Mouse (Mus musculus): ENCODE measurements around the gene Arhgef28. TPM values are rescaled to one million over a fixed set of nuclear protein-coding genes. Genes with fewer than 3 reads are reported as not detected.
A peak's percentile ranks its signal among the peaks of the same experiment; 100 is the strongest.

The Arhgef28 gene
- total RNA-seq, 2 experiments from 2014 or later = 52.0 to 54.8 TPM

DNA sequence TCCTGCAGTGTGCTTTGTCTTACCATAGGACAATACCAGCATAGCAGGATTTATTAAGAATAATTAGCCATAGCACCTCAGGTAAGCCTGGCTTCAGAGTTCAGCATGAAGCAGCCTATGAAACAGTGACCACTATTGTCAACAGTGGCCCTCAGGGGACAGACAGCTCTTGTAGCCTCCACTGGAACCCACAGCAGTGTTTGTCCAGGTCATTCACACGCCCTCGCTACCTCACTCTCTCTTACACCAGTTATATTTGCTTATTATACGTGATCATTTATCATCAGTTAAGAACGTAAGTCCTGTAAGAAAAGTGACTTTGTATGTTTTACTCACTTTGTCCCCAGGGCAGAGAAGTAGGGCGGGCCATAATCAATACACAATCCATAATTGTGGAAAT is 203.6 kb downstream of the Arhgef28 start:
- DNase-seq (ENCODE audit: extremely low spot score in 1 of 2, low spot score in 2 of 2) = no peak
- intact Hi-C loops (cut with DNase I) = no loop called here

DNA sequence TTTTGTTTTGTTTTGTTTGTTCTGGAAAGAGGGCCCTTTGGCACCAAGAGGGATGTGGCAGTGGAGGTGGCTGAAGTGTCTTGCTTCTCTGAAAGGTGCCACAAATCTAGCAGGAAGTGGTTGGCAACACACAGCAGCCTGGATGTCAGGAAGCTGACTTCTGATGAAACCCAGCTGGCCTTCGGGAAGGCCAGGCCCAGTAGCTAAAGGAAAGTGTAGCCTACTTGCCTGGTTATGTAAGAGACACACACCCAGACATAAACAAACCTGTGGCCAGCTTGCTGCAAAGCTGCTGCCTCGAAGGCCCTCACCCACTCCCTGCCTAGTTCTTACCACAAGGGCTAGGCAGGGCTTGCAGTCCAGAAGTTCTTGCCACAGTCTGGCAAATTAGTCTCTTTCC is 204.1 kb downstream of the Arhgef28 start:
- no peak for DNase-seq (ENCODE audit: extremely low spot score in 1 of 2, low spot score in 2 of 2)
- intact Hi-C loops (cut with DNase I) = no loop called here

DNA sequence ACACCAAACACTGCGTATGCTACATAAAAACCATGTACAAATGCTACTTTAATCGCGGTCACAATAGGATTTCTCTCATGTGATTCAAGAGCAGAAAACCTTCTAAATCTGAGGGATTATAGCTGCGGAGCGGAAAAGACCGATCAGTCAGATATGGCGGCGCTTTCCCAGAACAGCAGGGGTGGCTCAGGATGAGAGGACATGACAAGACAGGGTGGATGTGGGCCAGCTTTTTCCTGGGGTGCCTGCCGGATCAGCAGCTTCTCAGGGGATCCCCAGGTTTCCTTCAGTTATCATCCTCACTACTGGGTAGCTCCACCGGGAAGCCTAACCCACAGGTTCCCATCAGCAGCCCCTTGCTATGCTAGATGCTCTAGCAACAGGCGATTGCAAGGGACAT is 204.5 kb downstream of the Arhgef28 start:
- intact Hi-C loops (cut with DNase I) = no loop called here
- no peak for DNase-seq (ENCODE audit: extremely low spot score in 1 of 2, low spot score in 2 of 2)

DNA sequence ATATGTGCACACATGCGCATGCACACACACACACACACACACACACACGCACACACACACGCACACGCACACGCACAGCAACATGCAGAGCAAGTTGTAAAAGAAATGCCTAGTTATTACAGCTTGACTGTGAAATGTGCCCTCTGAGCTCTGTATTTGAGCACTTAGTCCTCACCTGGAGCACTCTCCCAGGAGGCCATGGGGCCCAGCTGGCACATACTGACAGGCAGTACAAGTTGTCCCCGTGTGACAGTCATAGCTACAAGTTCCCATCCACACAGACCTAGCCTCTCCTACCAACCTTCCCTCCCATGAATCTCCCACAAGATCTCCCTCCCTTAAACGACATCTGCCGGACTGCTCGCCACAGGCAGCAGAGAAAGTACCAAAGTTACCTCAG is 205.4 kb downstream of the Arhgef28 start:
- DNase-seq (ENCODE audit: extremely low spot score in 1 of 2, low spot score in 2 of 2) = no peak
- intact Hi-C loops (cut with DNase I) = no loop called here

DNA sequence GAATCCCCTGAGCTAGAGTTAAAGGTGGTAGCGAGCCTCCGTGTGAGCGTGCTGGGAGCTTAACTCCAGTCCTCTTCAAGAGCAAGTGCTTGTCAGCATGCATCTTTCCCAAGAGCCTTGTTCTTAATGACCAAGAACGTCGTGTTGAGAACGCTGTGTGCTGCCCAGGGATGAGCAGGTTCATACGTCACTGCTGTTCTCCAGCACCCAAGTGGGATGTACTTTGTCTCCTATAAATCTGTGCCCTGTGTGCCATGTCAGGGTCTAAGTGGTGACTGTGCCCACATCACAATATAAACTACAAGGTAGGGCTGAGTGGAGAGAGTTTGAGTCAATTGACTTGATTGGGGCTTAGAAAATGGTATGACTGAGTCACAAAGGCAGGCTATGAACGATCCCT is 207.1 kb downstream of the Arhgef28 start:
- intact Hi-C loops (cut with DNase I) = no loop called here
- DNase-seq (ENCODE audit: extremely low spot score in 1 of 2, low spot score in 2 of 2) = no peak

DNA sequence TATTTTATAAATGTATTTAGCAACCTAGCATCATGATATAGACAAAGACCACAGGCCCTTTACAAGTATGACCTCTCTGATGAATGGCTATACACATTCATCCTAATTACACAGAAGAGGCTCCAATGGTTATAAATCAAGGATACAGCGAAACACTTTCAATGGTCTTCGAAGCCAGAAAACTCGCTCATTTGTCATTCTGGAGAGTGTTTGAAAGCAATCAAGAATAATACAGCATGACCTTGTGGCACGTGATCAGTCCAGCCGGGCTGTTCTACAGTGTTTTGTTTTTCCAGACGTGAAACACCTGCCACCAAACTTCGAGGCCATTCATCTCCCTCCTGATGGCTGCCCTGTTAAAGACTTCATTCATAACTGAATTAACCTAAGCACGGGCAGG is 207.7 kb downstream of the Arhgef28 start:
- intact Hi-C loops (cut with DNase I) = no loop called here
- DNase-seq (ENCODE audit: extremely low spot score in 1 of 2, low spot score in 2 of 2) = no peak

DNA sequence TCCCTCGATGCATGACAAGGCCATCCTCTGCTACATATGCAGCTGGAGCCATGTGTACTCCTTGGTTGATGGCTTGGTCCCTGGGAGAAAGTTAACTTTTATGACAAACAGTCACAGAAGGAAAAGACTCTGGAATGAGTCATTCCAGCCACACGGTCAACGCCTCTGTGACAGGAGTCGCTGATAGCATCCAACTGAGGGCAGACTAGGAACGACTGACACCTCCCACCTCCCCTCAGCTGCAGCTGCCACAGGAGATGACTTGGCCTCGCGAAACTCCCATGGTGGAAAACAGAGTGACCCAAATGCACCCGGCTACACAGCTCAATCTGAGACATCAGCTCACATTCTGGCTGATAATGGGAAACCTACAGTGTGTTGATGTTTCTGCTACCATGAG is 215.3 kb downstream of the Arhgef28 start:
- DNase-seq (ENCODE audit: extremely low spot score in 1 of 2, low spot score in 2 of 2) = no peak
- intact Hi-C loops (cut with DNase I) = no loop called here

DNA sequence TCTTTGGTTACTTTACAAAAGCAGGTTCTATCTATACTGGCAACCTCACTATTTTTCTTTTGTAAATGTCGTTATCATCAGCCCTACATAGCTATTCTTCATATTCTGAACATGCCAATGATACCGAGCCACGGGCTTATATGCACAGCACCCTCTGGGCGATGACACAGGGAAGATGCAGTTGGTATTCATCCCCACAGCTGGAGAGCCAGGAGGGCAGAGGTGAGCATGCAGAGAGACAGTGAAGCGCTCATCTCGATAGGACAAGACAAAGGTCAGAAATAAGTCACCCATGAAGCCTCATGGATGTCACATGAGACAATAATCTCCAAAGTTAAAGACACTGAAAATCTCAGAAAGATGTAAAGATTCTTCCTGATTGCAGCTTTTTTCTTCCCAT is 217.4 kb downstream of the Arhgef28 start:
- intact Hi-C loops (cut with DNase I) = no loop called here
- no peak for DNase-seq (ENCODE audit: extremely low spot score in 1 of 2, low spot score in 2 of 2)

DNA sequence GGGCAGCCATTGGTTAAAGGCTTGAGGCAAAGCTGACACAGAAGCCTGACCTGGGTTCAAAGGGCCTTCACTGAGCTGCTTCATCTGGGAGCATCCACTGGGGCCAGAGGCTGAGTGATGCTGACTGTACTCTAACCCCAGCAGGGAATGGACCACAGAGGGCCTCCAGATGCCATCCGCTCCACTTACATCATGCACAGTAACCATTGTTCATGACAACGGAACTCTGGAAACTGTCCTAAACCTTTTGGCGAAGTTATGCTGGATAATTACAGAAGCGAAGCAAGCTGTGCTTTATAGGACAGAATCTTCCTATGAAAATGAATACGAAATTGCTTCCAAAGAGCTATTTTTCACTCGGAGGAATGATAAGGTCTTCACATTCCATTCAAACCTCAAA is 219.5 kb downstream of the Arhgef28 start:
- intact Hi-C loops (cut with DNase I) = no loop called here

DNA sequence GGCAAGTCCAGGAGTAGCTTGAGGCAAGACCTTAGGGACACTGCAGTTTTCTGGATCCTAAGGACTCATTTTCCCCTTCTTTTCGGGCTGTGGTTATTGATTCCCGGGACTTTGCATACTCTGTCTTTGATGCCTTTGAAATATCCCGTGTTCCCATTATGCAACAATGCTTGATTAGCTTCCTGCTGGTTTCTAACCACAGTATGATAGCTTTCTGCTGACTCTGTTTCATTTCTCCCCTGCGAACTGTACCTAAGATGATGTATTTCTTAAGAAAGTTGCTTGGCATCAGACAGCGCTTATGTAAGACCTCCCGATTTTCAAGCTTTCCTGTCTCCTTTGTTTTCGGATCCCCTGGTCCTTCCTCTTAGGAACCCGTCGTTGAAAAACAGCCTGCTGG is 229.1 kb downstream of the Arhgef28 start:
- no peak for DNase-seq (ENCODE audit: extremely low spot score in 1 of 2, low spot score in 2 of 2)
- intact Hi-C loops (cut with DNase I) = no loop called here

More for the DNA sequence above, 219.5 kb downstream of the Arhgef28 start:
- DNase-seq (ENCODE audit: extremely low spot score in 1 of 2, low spot score in 2 of 2) = no peak

DNA sequence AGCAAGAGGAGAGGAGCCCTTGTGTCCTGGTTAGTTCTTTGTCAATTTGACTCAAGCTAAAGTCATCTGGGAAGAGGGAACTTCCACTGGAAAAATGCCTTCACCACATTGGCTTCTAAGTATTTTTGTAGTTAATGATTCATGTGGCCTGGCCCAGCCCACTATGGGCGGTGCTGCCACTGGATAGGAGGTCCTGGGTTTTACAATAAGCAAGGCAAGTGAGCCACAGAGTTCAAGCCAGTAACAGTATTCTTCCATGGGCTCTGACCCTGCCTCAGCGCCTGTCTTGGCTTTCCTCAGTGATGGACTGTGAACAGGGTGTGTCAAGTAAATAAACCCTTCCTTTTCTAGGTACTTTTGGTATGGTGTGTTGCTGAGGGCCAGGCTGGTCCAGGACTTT is 229.6 kb downstream of the Arhgef28 start:
- no peak for DNase-seq (ENCODE audit: extremely low spot score in 1 of 2, low spot score in 2 of 2)

DNA sequence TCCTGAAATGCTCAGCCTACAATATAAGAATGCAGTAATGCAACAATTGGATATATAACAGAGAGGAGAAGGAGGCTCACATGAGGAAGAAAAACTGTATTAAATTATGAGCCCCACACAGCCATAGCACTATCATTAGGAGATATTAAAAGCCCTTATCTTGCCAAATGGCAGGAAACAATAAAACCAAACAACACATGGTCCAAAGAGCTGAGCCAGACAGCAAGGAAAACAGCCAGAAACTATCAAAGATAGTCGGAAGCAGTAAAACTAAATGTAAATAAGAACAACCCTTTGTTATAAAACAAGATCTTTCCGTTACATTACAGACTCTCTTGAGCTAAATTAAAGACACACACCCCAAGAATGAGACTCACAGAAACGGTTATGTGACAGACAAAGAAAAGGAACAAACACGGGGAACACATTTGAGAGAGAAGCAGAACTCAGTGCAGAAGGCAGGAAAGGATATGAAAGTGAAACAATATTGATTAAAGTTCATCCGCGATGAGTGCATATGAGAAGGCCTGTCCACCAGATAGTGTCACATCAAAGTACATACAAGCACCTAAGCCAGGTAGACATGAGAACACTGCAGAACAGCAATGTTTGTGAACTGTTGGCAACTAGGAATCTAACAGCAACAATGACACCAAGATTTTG is 231.6 kb downstream of the Arhgef28 start:
- intact Hi-C loops (cut with DNase I) = no loop called here
- no peak for DNase-seq (ENCODE audit: extremely low spot score in 1 of 2, low spot score in 2 of 2)

More for the DNA sequence above, 229.6 kb downstream of the Arhgef28 start:
- intact Hi-C loops (cut with DNase I) = no loop called here

DNA sequence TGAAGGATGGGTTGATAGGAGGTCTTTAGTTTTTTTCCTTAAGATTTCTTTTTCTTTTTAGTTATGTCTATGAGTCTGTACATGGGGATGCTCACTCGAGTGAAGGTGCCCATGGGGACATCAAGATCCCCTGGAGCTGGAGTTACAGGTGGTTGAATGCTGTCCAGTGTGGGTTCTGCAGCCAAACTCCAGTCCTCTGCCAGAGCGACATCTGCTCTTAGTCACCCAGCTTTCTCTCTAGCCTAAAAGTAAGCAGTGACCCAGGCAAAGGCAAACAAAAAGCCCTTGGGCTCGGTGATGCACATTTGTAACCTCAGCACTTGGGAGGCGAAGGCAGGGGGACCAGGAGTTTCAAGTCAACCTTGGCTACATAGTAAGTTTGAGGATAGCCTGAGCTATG is 232.3 kb downstream of the Arhgef28 start:
- DNase-seq (ENCODE audit: extremely low spot score in 1 of 2, low spot score in 2 of 2) = no peak
- intact Hi-C loops (cut with DNase I) = no loop called here

DNA sequence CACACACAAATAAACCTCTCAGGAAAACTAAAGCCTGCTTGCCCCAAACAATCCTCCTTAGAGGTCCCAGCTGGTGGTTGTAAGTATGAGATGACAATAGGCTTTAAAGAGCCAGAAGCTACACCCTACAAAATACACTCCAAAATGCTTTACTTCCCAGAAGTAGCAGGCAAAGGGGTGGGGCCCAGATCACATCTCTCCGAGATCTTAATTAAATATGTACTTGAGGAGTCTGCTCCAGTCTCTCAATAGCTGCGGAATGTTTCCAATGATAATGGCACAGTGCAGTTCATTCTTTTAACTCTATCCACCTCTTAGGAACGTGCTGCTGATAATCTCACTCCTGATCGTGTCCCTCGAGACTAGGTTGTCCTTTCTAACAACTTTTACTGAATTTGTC is 240.2 kb downstream of the Arhgef28 start:
- intact Hi-C loops (cut with DNase I) = no loop called here
- DNase-seq (ENCODE audit: extremely low spot score in 1 of 2, low spot score in 2 of 2) = no peak

DNA sequence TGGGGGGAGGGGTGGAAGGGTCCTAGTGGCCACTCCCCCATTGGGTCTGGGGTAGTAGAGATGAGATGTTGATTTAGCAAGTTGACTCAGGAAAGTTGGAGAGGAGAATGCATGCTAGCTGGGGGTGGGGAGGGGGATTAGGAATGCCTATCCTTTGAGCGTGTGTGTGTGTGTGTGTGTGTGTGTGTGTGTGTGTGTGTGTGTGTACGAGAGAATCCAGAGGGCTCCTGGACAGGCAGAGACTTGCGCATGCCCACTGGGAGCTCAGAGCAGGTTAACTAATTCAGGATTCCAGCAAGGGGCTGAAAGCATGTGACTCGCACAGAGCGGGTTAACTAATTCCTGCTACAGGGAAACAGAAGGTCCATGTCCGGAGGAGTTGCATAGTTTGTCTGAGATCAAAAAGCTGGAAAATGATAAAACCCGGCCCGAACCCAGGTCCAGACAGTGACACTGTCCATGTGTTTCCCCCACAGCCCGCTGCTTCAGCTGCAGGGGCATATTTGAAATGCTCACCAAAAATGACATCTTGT is 241.3 kb downstream of the Arhgef28 start:
- intact Hi-C loops (cut with DNase I) = no loop called here
- DNase-seq (ENCODE audit: extremely low spot score in 1 of 2, low spot score in 2 of 2) = no peak

DNA sequence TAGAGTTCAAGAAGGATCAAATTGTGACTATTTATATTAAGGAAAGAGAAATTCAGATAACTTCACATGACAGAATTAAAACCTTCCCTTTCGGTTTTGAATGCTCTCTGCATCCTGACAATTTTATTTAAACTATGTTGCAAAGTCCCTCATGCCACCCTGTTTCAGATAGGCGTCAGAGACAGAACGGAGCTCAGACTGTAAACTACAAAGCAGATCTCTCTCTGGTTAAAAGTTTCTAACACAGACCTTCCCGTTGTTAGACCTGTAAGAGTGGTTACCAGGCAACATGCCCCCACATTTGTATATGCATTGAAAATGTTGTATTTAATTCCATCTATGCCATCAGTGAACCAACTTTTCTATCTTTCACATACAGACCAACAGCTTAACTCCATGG is 246.1 kb downstream of the Arhgef28 start:
- DNase-seq (ENCODE audit: extremely low spot score in 1 of 2, low spot score in 2 of 2) = no peak

DNA sequence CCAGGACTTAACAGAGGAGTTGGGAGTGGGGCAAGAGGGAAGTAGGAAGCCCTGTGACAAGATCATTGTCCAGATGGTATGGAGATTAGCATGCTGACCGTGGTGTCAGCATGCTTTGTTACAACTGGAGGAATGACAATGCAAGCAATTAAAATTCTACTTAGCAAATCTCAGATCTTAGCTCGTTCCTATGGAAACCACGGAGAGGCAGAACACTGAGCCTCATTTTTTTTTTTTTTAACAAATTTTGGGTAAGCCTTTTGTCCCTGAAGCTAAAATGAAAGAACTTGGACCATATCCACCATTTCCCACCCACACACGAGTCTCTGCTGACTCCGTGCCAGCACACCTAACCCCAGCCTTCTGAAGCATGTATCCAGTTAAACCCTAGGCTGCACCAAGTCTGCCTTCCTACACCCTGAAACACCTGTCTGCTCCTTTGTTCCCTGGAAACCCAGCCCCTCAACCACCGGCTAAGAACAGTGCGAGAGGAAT is 246.8 kb downstream of the Arhgef28 start:
- intact Hi-C loops (cut with DNase I) = no loop called here
- peak in 1 of 2 experiments; percentile 31 for DNase-seq (ENCODE audit: extremely low spot score in 1 of 2, low spot score in 2 of 2)

More for the DNA sequence above, 246.1 kb downstream of the Arhgef28 start:
- intact Hi-C loops (cut with DNase I) = no loop called here

DNA sequence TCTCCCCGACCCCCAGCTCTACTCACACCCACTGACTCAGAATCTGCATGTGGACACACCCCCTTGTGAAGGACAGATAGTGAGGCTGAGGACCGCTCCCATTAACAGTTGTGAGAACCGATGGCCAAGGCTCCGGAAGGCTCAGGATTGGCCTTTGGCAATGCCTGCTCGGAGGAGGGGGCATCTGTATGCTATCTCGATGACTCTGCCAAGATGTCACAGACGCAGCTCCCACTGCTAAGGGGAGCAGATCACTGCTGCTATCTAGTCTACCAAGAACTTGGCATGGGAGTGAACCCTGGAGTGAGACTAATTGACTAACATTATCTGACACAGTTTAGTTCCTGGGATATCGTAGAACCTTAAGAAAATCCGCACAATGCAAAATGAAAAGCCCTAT is 250.5 kb downstream of the Arhgef28 start:
- DNase-seq (ENCODE audit: extremely low spot score in 1 of 2, low spot score in 2 of 2) = no peak
- intact Hi-C loops (cut with DNase I) = no loop called here

DNA sequence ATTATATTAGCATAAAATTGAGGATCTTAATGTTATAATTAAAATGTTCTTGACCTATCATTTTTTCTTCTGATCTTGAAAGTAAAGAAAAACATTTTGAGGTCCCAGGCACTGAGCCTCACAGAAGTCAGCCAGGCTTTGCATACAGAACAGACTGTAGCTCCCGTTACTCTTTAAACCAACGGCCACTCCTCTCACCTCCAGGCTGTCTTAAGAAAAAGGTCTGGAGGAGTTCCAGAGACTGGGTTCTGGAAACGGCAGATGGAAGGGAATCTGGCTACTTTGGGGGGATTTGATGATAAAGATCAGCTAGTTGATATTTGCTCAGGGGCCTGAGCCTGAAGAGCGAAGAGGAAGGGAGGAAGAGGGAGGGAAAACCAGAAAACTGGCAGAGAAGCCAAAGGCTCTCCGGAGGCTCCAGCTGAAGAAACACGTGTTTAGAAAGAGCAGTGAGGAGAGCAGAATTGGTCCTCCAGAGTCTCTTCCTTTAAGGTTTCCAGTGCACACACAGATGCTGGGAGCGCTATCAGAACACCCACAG is 251.2 kb downstream of the Arhgef28 start:
- intact Hi-C loops (cut with DNase I) = no loop called here
- DNase-seq (ENCODE audit: extremely low spot score in 1 of 2, low spot score in 2 of 2) = no peak

DNA sequence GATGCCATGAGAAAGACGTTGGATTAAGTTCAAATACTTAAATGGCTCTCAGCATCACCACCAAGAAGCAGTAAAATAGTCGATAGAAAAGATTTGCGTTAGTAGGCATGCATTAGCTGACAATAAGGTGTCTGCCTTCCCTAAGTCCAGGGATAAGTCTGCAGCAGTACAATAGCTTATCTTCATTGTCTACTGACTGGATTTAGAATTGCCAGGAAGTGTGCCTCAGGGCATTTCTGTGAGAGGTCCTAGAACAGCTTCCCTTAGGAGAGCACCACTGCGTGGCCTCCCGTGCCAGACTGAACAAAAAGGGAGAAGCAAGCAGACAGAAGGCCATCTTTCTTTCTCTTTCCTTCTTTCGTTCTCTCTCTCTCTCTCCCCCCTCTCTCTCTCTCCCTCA is 252.2 kb downstream of the Arhgef28 start:
- DNase-seq (ENCODE audit: extremely low spot score in 1 of 2, low spot score in 2 of 2) = no peak
- intact Hi-C loops (cut with DNase I) = no loop called here

DNA sequence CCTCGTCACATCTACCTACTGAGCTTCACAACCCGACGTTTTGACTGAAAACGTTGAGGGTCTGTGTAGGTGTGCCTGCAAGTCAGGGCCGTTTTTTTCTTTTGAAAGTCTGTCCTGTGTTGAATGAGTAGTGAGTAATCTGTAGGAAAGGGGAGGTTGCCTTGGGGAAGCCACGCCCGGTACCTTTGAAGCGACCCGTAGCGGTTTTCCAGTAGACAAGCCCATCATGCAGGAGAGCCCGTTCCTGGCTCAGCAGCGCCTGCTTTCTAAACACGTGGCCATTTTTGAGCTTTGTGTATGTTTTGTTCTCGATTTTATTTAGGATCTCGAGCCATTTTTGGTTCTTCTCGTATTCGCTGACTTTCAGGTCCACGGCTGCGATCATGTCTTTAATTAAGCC is 252.7 kb downstream of the Arhgef28 start:
- DNase-seq (ENCODE audit: extremely low spot score in 1 of 2, low spot score in 2 of 2) = no peak
- intact Hi-C loops (cut with DNase I) = no loop called here
